Mouse (Mus musculus) T-helper 17 cell (primary cell): ENCODE results near the gene Zfp933.
"Not testable (repeated sequence)": the region's sequence is repeated elsewhere in the genome, so short reads cannot be mapped to it uniquely, and the experiment has no call there.

Source experiments
- in situ Hi-C, 2 experiments: fragments of 300-600 bp; cut with MboI, MseI; formaldehyde crosslinking; loops; 1 replicate in 1 of 2; 2 replicates in 1 of 2; pipeline ENCODE4 v1.15.1; 2025; ENCODE audit warnings: high pct_unique_total_duplicates in 2 of 2

Gene Zfp933

GRCm38 (mm10) chr4:147847614-147848583 lies at the start of gene Zfp933:
TSS of gene Zfp933 (minus strand) at chr4:147848366.
- in situ Hi-C loops = no loop called here

GRCm38 (mm10) chr4:147897348-147897747 lies 49.2 kb upstream of the Zfp933 start:
- in situ Hi-C loops = no loop called here

- in situ Hi-C loops = no loop called here
Observed at GRCm38 (mm10) chr4:147896411-147896810, 48.2 kb upstream of the Zfp933 start.

- in situ Hi-C loops = no loop called here
Observed at GRCm38 (mm10) chr4:147895815-147896330, 47.7 kb upstream of the Zfp933 start.

GRCm38 (mm10) chr4:147890341-147890740 lies 42.2 kb upstream of the Zfp933 start:
- in situ Hi-C loops = no loop called here

- in situ Hi-C loops = no loop called here
Observed at GRCm38 (mm10) chr4:147888237-147888636, 40.1 kb upstream of the Zfp933 start.

- in situ Hi-C loops = no loop called here
Observed at GRCm38 (mm10) chr4:147887277-147887676, 39.1 kb upstream of the Zfp933 start.

GRCm38 (mm10) chr4:147886158-147886557 lies 38.0 kb upstream of the Zfp933 start:
- in situ Hi-C loops = no loop called here

GRCm38 (mm10) chr4:147884138-147884537 lies 36.0 kb upstream of the Zfp933 start:
- in situ Hi-C loops = no loop called here

GRCm38 (mm10) chr4:147883041-147883440 lies 34.9 kb upstream of the Zfp933 start:
- in situ Hi-C loops = no loop called here

GRCm38 (mm10) chr4:147881792-147882191 lies 33.6 kb upstream of the Zfp933 start:
- in situ Hi-C loops = no loop called here

- in situ Hi-C loops = loop anchor here in 1 of 2 experiments (10.0 kb wide), 1 partner anchor 1885 kb away; no protein-coding TSS in a partner anchor
Observed at GRCm38 (mm10) chr4:147879865-147880264, 31.7 kb upstream of the Zfp933 start.

GRCm38 (mm10) chr4:147879456-147879855 lies 31.3 kb upstream of the Zfp933 start:
- in situ Hi-C loops = loop anchor here in 1 of 2 experiments (10.0 kb wide), 1 partner anchor 1885 kb away; no protein-coding TSS in a partner anchor

- in situ Hi-C loops = loop anchor here in 1 of 2 experiments (10.0 kb wide), 1 partner anchor 1886 kb away; no protein-coding TSS in a partner anchor
Observed at GRCm38 (mm10) chr4:147878537-147878936, 30.4 kb upstream of the Zfp933 start.

GRCm38 (mm10) chr4:147875852-147876575 lies 27.8 kb upstream of the Zfp933 start:
- in situ Hi-C loops = loop anchor here in 1 of 2 experiments (10.0 kb wide), 1 partner anchor 1889 kb away; no protein-coding TSS in a partner anchor

GRCm38 (mm10) chr4:147869238-147869637 lies 21.1 kb upstream of the Zfp933 start:
- in situ Hi-C loops = no loop called here

GRCm38 (mm10) chr4:147868450-147869031 lies 20.4 kb upstream of the Zfp933 start, which contains the start of the genes Miip and Fv1:
TSS of gene Miip (minus strand) at chr4:147868816.
TSS of gene Fv1 (plus strand) at chr4:147868979.
- in situ Hi-C loops = no loop called here

- in situ Hi-C loops = no loop called here
Observed at GRCm38 (mm10) chr4:147867563-147868449, 19.6 kb upstream of the Zfp933 start.

- in situ Hi-C loops = not testable (repeated sequence)
Observed at GRCm38 (mm10) chr4:147866793-147867192, 18.6 kb upstream of the Zfp933 start.

- in situ Hi-C loops = no loop called here
Observed at GRCm38 (mm10) chr4:147866056-147866455, 17.9 kb upstream of the Zfp933 start.
